Mouse (Mus musculus): ENCODE results near the gene Gm525. TPM values are rescaled to one million over a fixed set of nuclear protein-coding genes. Genes with fewer than 3 reads are reported as not detected.
"Not testable (repeated sequence)": the region's sequence is repeated elsewhere in the genome, so short reads cannot be mapped to it uniquely, and the experiment has no call there.

The Gm525 gene
- polyA plus RNA-seq, 1 experiment from 2014 or later: not detected

DNA sequence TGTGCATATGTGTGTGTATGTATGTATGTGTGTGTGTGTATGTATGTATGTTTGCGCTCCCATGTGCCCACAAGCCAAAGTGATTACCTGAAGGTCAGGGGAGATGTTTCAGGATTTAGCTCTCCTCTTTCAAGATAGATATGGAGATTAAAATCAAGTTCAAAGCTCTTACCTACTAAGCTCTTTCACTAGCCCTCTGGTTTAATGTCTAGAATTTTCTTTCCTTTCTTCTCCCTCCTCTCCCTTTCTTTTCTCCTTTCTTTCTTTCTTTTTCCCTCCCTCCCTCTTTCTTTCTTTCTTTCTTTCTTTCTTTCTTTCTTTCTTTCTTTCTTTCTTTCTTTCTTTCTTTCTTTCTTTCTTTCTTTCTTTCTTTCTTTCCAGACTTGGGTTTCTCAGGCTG is 6.9 kb upstream of the Gm525 start, which contains the start of gene Dgke:
Gene Dgke, minus strand, starts transcription at position 101 of the 400 bp plus-strand sequence.
- no peaks in the 10 kb centered on the region for H3K4me1 ChIP-seq (replicated peaks)
- H3K9ac ChIP-seq: no peak within 1 kb of the TSS
- no peak for ATAC-seq (ENCODE audit: low FRiP score)
- H3K4me2 ChIP-seq: no peak within 1 kb of the TSS
- H3K9me3 ChIP-seq: no peaks in the 10 kb centered on the region
- no peaks in the 10 kb centered on the region for H3K36me3 ChIP-seq
- H3K27ac ChIP-seq: no peak within 1 kb of the TSS
- H3K4me3 ChIP-seq: no peak within 1 kb of the TSS
- H3K27me3 ChIP-seq: no peaks in the 10 kb centered on the region
- 100% methylated on average over 1 of the region's 1 CpGs for WGBS

DNA sequence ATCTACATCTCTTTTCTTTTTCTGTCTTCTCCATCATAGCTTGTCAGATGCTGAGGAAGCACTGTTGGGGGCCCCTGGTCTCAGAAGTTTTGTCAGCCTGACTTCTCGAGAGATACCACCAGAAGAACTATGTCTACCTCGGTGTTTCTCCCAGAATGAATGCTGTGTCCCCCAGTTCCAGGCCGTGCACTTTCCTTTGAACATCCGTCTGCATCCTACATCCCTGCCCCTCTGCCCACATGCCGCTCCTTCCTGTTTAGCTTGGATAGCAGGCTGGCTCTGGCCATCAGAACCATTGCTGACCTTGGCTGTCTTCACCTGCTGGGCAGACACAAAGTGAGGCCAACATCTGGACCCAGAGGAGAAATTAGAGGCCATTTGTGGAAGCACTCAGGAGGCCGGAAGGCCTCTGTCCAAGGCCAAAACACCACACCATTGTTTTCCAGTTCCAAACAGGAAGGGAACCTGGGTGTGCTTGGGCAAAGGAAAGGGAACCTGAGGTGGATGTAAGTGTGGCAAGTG is 6.3 kb upstream of the Gm525 start:
- Histone ChIP-seq H3K27me3 (no peaks in the 10 kb centered on the region), H3K36me3 (no peaks in the 10 kb centered on the region), H3K4me2 (no peak overlapping the region), H3K27ac (no peak overlapping the region), H3K9me3 (no peaks in the 10 kb centered on the region), H3K9ac (no peak overlapping the region), H3K4me1 (replicated peaks) (no peaks in the 10 kb centered on the region), H3K4me3 (no peak overlapping the region)
- no peak for ATAC-seq (ENCODE audit: low FRiP score)
- WGBS: 73% methylated on average over 6 of the region's 6 CpGs

DNA sequence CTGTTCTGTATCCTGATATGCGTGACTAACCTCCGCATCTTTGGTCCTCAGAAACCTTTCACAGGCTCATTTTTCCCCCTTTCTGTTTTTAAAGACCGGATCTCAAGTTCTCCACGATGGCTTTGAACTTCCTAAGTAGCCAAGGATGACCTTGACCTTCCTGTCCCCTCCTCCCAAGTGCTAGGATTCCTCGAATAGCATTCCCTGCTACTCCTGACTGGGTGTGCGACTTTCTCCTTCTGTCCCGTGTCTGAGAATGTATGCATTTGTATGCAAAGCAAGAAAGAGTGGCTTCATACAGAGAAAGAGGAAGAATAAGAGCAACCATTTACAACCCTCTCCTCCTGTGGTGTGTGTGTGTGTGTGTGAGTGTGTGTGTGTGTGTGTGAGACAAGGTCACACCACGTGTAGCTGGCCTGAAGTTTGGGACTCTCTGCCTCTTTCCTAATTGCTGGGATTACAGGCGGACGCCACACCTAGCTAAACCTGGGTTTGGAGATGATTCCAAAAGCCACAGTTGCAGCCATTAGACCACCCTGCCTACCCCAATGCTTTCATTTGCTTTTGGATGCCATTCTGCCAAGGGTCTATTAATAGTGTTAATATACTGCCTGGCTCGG is 5.7 kb upstream of the Gm525 start:
- H3K27ac ChIP-seq: no peak overlapping the region
- no peak overlapping the region for H3K4me3 ChIP-seq
- no peaks in the 10 kb centered on the region for H3K36me3 ChIP-seq
- no peaks in the 10 kb centered on the region for H3K4me1 ChIP-seq (replicated peaks)
- 71% methylated on average over 11 of the region's 11 CpGs for WGBS
- H3K9me3 ChIP-seq: no peaks in the 10 kb centered on the region
- H3K9ac ChIP-seq: no peak overlapping the region; the same call in 1 of the 2 replicates
- H3K27me3 ChIP-seq: no peaks in the 10 kb centered on the region
- no peak for ATAC-seq (ENCODE audit: low FRiP score)
- H3K4me2 ChIP-seq: no peak overlapping the region

- Histone ChIP-seq H3K27me3 (no peaks in the 10 kb centered on the region), H3K9me3 (no peaks in the 10 kb centered on the region), H3K4me3 (no peak overlapping the region), H3K9ac (no peak overlapping the region), H3K4me2 (no peak overlapping the region), H3K27ac (no peak overlapping the region), H3K36me3 (no peaks in the 10 kb centered on the region), H3K4me1 (replicated peaks) (no peaks in the 10 kb centered on the region)
- 94% methylated on average over 14 of the region's 14 CpGs for WGBS
- no peak for ATAC-seq (ENCODE audit: low FRiP score)
These were observed 5.0 kb upstream of the Gm525 start for GRCm38 (mm10) chr11:89068649-89069048.

DNA sequence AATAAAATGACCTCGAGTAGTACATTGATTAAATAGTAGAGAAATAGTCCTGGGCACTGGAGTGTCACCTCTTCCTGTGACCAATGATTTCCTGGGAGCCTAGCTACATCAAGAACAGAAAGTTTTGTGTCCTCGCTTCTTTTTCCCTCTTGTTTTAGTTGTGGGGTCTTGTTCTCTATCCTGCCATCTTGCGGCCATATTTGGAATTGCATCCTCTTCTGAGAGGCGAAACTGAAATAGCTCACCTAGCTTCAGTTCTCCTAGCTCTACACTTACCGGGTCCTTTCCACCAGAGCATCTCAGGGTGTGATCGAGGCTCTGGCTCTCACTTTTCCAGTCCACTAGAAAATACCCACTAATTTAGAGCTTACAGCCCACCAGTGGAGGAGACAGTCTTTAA is 4.3 kb upstream of the Gm525 start:
- Histone ChIP-seq H3K36me3 (no peaks in the 10 kb centered on the region), H3K4me1 (replicated peaks) (no peaks in the 10 kb centered on the region), H3K9me3 (no peaks in the 10 kb centered on the region), H3K27ac (no peak overlapping the region), H3K9ac (no peak overlapping the region), H3K27me3 (no peaks in the 10 kb centered on the region), H3K4me2 (no peak overlapping the region), H3K4me3 (no peak overlapping the region)
- ATAC-seq (ENCODE audit: low FRiP score): no peak
- WGBS: 32% methylated on average over 6 of the region's 6 CpGs

DNA sequence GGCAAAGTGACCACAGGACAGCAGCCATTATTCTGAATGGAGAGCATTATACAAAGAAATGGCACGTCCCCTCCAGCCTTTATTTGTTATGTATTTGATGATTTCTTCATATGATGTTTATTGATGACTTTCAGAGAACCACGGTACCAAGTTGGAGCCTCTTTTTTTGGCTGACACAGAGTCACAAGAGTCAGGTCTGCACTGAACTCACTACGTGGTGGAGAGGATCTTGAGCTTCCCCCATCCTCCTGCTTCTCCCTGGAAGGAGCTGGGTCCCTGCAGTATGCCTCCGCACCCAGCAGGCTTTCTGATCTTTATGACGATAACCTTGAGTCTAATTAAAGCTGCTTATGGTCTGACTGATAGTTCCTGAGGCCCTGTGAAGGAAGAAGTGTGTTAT is 2.1 kb upstream of the Gm525 start:
- Histone ChIP-seq H3K4me2 (no peak overlapping the region), H3K36me3 (no peaks in the 10 kb centered on the region), H3K27ac (no peak overlapping the region), H3K4me1 (replicated peaks) (no peaks in the 10 kb centered on the region; the same call in 1 of the 2 replicates), H3K4me3 (no peak overlapping the region), H3K9ac (no peak overlapping the region), H3K27me3 (0 out of 2 replicates have a peak, but pooled peaks cover 2% of the 10 kb centered on the region), H3K9me3 (no peaks in the 10 kb centered on the region)
- WGBS: 76% methylated on average over 5 of the region's 5 CpGs
- ATAC-seq (ENCODE audit: low FRiP score): no peak

DNA sequence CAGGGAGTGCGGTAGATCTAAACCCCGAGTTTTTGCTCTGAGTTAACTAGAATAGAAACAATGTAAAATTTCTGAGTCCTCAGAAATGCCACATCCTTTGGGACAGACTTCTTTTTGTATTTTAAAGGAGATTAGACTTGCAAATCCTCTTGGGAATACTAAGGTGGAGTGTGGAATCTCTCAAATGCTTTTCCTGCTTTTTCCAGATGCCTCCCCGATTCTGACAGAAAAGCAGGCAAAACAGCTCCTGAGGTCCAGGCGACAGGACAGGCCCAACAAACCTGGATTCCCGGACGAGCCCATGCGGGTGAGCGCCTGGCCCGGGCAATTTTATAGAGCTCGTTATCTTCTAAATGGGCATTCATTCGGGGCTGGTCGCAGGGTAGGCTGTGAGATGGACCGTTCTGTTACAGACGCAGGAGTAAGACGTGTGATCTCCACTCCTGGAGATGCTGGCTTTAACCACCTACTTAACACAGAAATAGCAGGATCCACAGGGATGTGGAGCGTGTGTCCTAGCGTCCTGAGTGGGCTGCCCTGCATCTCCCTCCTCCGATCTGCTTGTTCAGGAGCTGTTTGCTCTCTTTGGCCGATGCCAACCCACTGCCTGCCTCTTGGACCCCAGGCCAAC is 1.3 kb downstream of the Gm525 start:
- ATAC-seq (ENCODE audit: low FRiP score): no peak
- WGBS: 64% methylated on average over 19 of the region's 19 CpGs
- no peaks in the 10 kb centered on the region for H3K9me3 ChIP-seq
- no peak overlapping the region for H3K4me3 ChIP-seq
- H3K4me2 ChIP-seq: no peak overlapping the region
- H3K27ac ChIP-seq: no peak overlapping the region
- no peaks in the 10 kb centered on the region for H3K36me3 ChIP-seq
- H3K27me3 ChIP-seq: 0 out of 2 replicates have a peak, but pooled peaks cover 2% of the 10 kb centered on the region
- H3K4me1 ChIP-seq (replicated peaks): no peaks in the 10 kb centered on the region; the same call in 1 of the 2 replicates
- H3K9ac ChIP-seq: no peak overlapping the region

DNA sequence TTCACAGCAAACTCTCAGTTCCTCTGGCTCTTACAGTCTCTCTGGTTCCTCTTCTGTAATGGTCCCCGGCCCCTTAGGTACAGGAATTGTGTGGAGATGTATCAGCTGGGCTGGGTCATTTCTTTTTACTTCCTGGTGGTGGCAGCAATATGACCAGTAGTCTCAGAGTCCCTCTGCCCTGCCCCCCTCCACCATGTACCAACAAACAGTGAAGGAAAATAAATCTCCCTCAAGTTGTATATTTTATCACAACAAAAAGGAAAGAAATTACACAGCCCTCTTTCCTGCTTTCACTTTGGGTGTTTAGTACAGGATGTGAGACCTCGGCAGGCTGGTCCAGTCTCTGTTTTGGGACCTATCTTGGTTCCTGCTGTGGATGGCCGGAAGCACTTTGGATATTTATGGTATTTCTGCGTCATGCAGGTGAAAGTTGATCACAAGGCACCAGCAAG is 2.8 kb downstream of the Gm525 start:
- Histone ChIP-seq H3K9me3 (no peaks in the 10 kb centered on the region), H3K9ac (no peak overlapping the region), H3K4me3 (no peak overlapping the region), H3K27me3 (0 out of 2 replicates have a peak, but pooled peaks cover 2% of the 10 kb centered on the region), H3K4me2 (no peak overlapping the region), H3K4me1 (replicated peaks) (no peaks in the 10 kb centered on the region; the same call in 1 of the 2 replicates), H3K27ac (no peak overlapping the region), H3K36me3 (no peaks in the 10 kb centered on the region)
- WGBS: 82% methylated on average over 4 of the region's 4 CpGs
- no peak for ATAC-seq (ENCODE audit: low FRiP score)

DNA sequence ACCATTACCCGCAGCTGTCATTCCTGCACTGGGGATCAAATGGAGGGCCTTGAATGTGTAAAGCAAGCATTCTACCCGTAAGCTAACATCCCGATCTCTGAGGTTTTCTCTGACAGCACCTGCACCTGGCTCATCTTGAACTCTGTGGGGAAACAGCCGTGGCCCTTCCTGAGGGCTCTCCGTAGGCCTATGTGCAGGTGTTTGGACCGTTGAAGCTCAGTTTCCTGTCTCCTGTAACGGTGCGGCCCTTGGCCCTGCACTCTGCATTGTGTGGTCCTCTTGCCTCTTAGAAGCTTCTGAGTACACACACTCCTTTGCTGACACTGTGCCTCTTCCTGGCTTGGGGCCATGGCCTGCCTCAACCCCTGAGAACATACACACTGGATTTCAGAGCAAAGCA is 4.0 kb downstream of the Gm525 start:
- no peak overlapping the region for H3K9ac ChIP-seq
- 0 out of 2 replicates have a peak, but pooled peaks cover 2% of the 10 kb centered on the region for H3K27me3 ChIP-seq
- H3K4me1 ChIP-seq (replicated peaks): no peaks in the 10 kb centered on the region; the same call in 1 of the 2 replicates
- no peak overlapping the region for H3K4me2 ChIP-seq
- no peak overlapping the region for H3K27ac ChIP-seq
- no peaks in the 10 kb centered on the region for H3K9me3 ChIP-seq
- H3K36me3 ChIP-seq: no peaks in the 10 kb centered on the region
- 93% methylated on average over 8 of the region's 8 CpGs for WGBS
- no peak overlapping the region for H3K4me3 ChIP-seq
- no peak for ATAC-seq (ENCODE audit: low FRiP score)

- no peaks in the 10 kb centered on the region; the same call in 1 of the 2 replicates for H3K4me1 ChIP-seq (replicated peaks)
- WGBS: 100% methylated on average over 3 of the region's 3 CpGs
- no peak overlapping the region for H3K27ac ChIP-seq
- no peaks in the 10 kb centered on the region for H3K9me3 ChIP-seq
- no peak overlapping the region for H3K9ac ChIP-seq
- no peak overlapping the region for H3K4me3 ChIP-seq
- H3K36me3 ChIP-seq: no peaks in the 10 kb centered on the region
- H3K4me2 ChIP-seq: no peak overlapping the region
- ATAC-seq (ENCODE audit: low FRiP score): no peak
- H3K27me3 ChIP-seq: 0 out of 2 replicates have a peak, but pooled peaks cover 2% of the 10 kb centered on the region
These were observed 4.7 kb downstream of the Gm525 start for GRCm38 (mm10) chr11:89078305-89078704.

DNA sequence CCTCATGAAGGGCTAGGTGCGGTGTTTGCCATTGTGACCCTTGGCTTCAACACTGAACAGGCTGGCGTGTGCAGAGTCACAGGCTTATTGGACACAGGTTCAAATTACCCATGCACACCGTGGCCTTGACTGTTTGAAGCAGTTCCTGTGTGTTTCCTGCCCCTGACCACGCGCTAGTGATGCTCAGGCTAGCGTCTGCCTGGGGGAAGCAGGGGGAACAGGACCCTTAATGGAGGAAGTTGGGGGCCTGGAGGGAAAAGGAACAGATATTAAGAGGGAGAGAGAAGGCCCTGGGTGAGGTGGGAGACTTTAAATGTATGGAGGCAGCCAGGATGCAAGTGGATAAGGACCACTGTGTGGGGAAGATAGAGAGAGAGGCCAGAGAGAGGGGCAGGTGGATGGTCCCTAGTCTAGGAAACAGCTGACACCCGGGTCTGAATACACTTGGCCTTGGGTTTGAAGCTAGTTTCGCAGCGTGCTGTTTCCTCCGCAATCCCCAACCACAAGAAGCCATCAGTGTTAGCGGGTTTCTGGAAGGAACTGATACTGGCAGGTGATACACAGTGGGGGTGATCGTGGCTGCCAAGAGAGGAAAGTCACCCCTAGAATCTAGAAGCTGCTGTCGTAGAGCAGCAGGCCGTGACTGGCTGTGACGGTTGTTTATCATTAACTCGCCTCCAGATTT is 5.5 kb downstream of the Gm525 start:
- no peak overlapping the region for H3K4me3 ChIP-seq
- no peak overlapping the region for H3K9ac ChIP-seq
- H3K27ac ChIP-seq: no peak overlapping the region
- no peak for ATAC-seq (ENCODE audit: low FRiP score)
- 0 out of 2 replicates have a peak, but pooled peaks cover 2% of the 10 kb centered on the region for H3K27me3 ChIP-seq
- no peaks in the 10 kb centered on the region for H3K36me3 ChIP-seq
- no peak overlapping the region for H3K4me2 ChIP-seq
- H3K9me3 ChIP-seq: no peaks in the 10 kb centered on the region
- WGBS: 88% methylated on average over 16 of the region's 16 CpGs
- H3K4me1 ChIP-seq (replicated peaks): no peaks in the 10 kb centered on the region; the same call in 1 of the 2 replicates

DNA sequence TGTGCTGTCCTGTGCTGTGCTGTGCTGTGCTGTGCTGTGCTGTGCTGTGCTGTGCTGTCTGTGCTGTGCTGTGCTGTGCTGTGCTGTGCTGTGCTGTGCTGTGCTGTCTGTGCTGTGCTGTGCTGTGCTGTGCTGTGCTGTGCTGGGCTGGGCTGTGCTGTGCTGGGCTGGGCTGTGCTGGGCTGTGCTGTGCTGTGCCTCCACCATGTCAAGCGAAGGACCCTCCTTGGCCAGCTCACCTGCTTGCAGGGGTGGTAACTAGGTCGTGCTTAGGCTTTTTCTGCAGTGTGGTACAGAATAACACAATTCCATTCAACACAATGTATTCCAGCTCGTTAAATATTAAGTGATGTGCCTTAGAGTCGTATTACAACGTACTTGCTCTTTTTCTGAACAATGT is 8.3 kb downstream of the Gm525 start:
- H3K9me3 ChIP-seq; ATAC-seq (ENCODE audit: low FRiP score); H3K27me3 ChIP-seq; H3K27ac ChIP-seq; H3K4me1 ChIP-seq (replicated peaks); H3K9ac ChIP-seq; H3K36me3 ChIP-seq; H3K4me3 ChIP-seq; H3K4me2 ChIP-seq: not testable (repeated sequence)
- WGBS: 80% methylated on average over 5 of the region's 5 CpGs
